8 mouse cellular contexts compared by ENCODE assay signal in genomic region chr13:109776116-109776515, GRCm38 (mm10).
DNase-seq lines count a peak whose midpoint lies in the region; ATAC-seq and TF ChIP-seq lines count a peak whose summit lies in the region.

No protein-coding gene starts in this region.

- no peaks in the 10 kb centered on the region for H3K79me2 ChIP-seq in CH12.LX (replicated peaks; ENCODE audit: control insufficient read depth, extremely low read depth, insufficient read depth, poor library complexity, severe bottlenecking)

- no peak for TF ChIP-seq EP300 in CH12.LX (IDR thresholded peaks at IDR 0.05; ENCODE audit: low read length)
- TF ChIP-seq EP300 in heart, postnatal 0 days (IDR thresholded peaks at IDR 0.05; ENCODE audit: low read depth), result no peak

- no peak overlapping the region for H3K27ac ChIP-seq in CH12.LX (ENCODE audit: insufficient read depth, low read depth)
- H3K27ac ChIP-seq in forebrain, embryonic 12.5 days, result no peak overlapping the region
- H3K27ac ChIP-seq in heart, postnatal 0 days (ENCODE audit: low read depth), result peak overlapping the region; percentile 65
- H3K27ac ChIP-seq in liver, embryonic 16.5 days (ENCODE audit: low read length), result no peak overlapping the region
- H3K27ac ChIP-seq in neural tube, embryonic 13.5 days (replicated peaks), result 0 out of 2 replicates have a peak overlapping the region, but pooled peaks have one; percentile 14
- H3K27ac ChIP-seq in testis, adult 2 months (ENCODE audit: control insufficient read depth, insufficient read depth, low read depth, low read length), result 0 out of 2 replicates have a peak overlapping the region, but pooled peaks have one; percentile 9

- no peak overlapping the region for H3K4me3 ChIP-seq in CH12.LX (replicated peaks in 1 of 3; ENCODE audit: low read depth in 2 of 3, low read length in 2 of 3, poor library complexity in 1 of 3)
- 0 out of 2 replicates have a peak overlapping the region, but pooled peaks have one; percentile 8 for H3K4me3 ChIP-seq in forebrain, embryonic 12.5 days (replicated peaks)
- peak overlapping the region; percentile 38 for H3K4me3 ChIP-seq in heart, postnatal 0 days (ENCODE audit: low read depth, low read length)
- H3K4me3 ChIP-seq in liver, embryonic 16.5 days (ENCODE audit: low read depth, low read length), result peak overlapping the region; percentile 25
- H3K4me3 ChIP-seq in neural tube, embryonic 13.5 days, result peak overlapping the region; percentile 17; the same call in 1 of the 2 replicates
- H3K4me3 ChIP-seq in testis, adult 2 months (ENCODE audit: control insufficient read depth, low read depth, low read length), result peak overlapping the region; percentile 47

- H3K9me3 ChIP-seq in CH12.LX (replicated peaks; ENCODE audit: low read length), result peaks cover 73% of the 10 kb centered on the region
- no peaks in the 10 kb centered on the region for H3K9me3 ChIP-seq in forebrain, embryonic 12.5 days
- no peaks in the 10 kb centered on the region for H3K9me3 ChIP-seq in heart, postnatal 0 days (replicated peaks; ENCODE audit: control insufficient read depth, low read length)
- no peaks in the 10 kb centered on the region for H3K9me3 ChIP-seq in liver, embryonic 16.5 days (replicated peaks; ENCODE audit: control insufficient read depth, low read length)
- H3K9me3 ChIP-seq in neural tube, embryonic 13.5 days, result no peaks in the 10 kb centered on the region

- TF ChIP-seq RAD21 in CH12.LX (IDR thresholded peaks at IDR 0.05; ENCODE audit: low read depth, low read length), result no peak

- no peak overlapping the region for H3K4me2 ChIP-seq in CH12.LX (ENCODE audit: insufficient read depth, low read depth, poor library complexity, severe bottlenecking)
- peak overlapping the region; percentile 52 for H3K4me2 ChIP-seq in forebrain, embryonic 12.5 days
- peak overlapping the region; percentile 69 for H3K4me2 ChIP-seq in heart, postnatal 0 days (ENCODE audit: low read depth, low read length)
- peak overlapping the region; percentile 51 for H3K4me2 ChIP-seq in liver, embryonic 16.5 days (ENCODE audit: low read depth, low read length)
- peak overlapping the region; percentile 49 for H3K4me2 ChIP-seq in neural tube, embryonic 13.5 days

- no peak for TF ChIP-seq POLR2A in CH12.LX (IDR thresholded peaks at IDR 0.05; ENCODE audit: low read depth, low read length)
- no peak for TF ChIP-seq POLR2A in testis, adult 2 months (IDR thresholded peaks at IDR 0.05; ENCODE audit: control insufficient read depth, low read depth, low read length)

- in situ Hi-C loops in CH12.LX (cut with MboI; ENCODE audit: low pct_ligation_motif_present, low pct_unique_long_range_greater_than_20kb, low sequenced_read_pairs), result no loop called here

- dilution Hi-C loops in CH12.LX (cut with MboI; ENCODE audit: extremely low pct_ligation_motif_present, extremely low pct_unique_long_range_greater_than_20kb, low sequenced_read_pairs), result no loop called here

- no peak overlapping the region for H3K9ac ChIP-seq in CH12.LX (ENCODE audit: insufficient read depth, low read depth)
- H3K9ac ChIP-seq in forebrain, embryonic 12.5 days, result peak overlapping the region; percentile 21; the same call in 1 of the 2 replicates
- H3K9ac ChIP-seq in heart, postnatal 0 days (replicated peaks; ENCODE audit: low read depth, low read length), result peak overlapping the region; percentile 45; the same call in 1 of the 2 replicates
- no peak overlapping the region for H3K9ac ChIP-seq in liver, embryonic 16.5 days (ENCODE audit: low read depth, low read length)
- peak overlapping the region; percentile 60; the same call in 1 of the 2 replicates for H3K9ac ChIP-seq in neural tube, embryonic 13.5 days

- ATAC-seq in forebrain, embryonic 12.5 days (ENCODE audit: low FRiP score), result peak; percentile 87
- ATAC-seq in heart, postnatal 0 days (ENCODE audit: insufficient read depth, low read depth), result peak; percentile 95
- peak; percentile 94 for ATAC-seq in liver, embryonic 16.5 days (ENCODE audit: low read depth)
- ATAC-seq in neural tube, embryonic 13.5 days (ENCODE audit: low read depth), result peak; percentile 86

- H3K36me3 ChIP-seq in CH12.LX (replicated peaks in 1 of 2; ENCODE audit: control insufficient read depth in 1 of 2, insufficient read depth in 1 of 2, low read length in 1 of 2), result no peaks in the 10 kb centered on the region
- H3K36me3 ChIP-seq in forebrain, embryonic 12.5 days (replicated peaks), result no peaks in the 10 kb centered on the region
- H3K36me3 ChIP-seq in heart, postnatal 0 days (replicated peaks; ENCODE audit: control insufficient read depth, insufficient read depth, low read length), result 0 out of 2 replicates have a peak, but pooled peaks cover 2% of the 10 kb centered on the region
- peaks cover 3% of the 10 kb centered on the region; the same call in 1 of the 2 replicates for H3K36me3 ChIP-seq in liver, embryonic 16.5 days (ENCODE audit: control insufficient read depth, insufficient read depth)
- H3K36me3 ChIP-seq in neural tube, embryonic 13.5 days, result no peaks in the 10 kb centered on the region
- H3K36me3 ChIP-seq in testis, adult 2 months (ENCODE audit: control insufficient read depth, insufficient read depth, low read length), result no peaks in the 10 kb centered on the region

- DNase-seq in CH12.LX (ENCODE audit: extremely low read depth), result peak; percentile 7
- peak; percentile 97 for DNase-seq in c-Kit-positive CD71-positive TER-119-positive erythroid progenitor cells, embryonic 14.5 days (ENCODE audit: low spot score)
- DNase-seq in heart, postnatal 0 days (ENCODE audit: low spot score), result peak; percentile 96
- peak; percentile 93 to 94 for DNase-seq in kidney, postnatal 4 days

- H3K27me3 ChIP-seq in CH12.LX (replicated peaks), result no peaks in the 10 kb centered on the region
- no peaks in the 10 kb centered on the region for H3K27me3 ChIP-seq in forebrain, embryonic 12.5 days
- H3K27me3 ChIP-seq in heart, postnatal 0 days (ENCODE audit: control insufficient read depth, insufficient read depth, low read length), result no peaks in the 10 kb centered on the region
- no peaks in the 10 kb centered on the region for H3K27me3 ChIP-seq in liver, embryonic 16.5 days (ENCODE audit: control insufficient read depth, insufficient read depth, low read depth, low read length)
- no peaks in the 10 kb centered on the region for H3K27me3 ChIP-seq in neural tube, embryonic 13.5 days
- H3K27me3 ChIP-seq in testis, adult 2 months (ENCODE audit: control insufficient read depth, insufficient read depth, low read length), result no peaks in the 10 kb centered on the region

- TF ChIP-seq CTCF in CH12.LX (conservative IDR thresholded peaks at IDR 0.05 in 1 of 2, IDR thresholded peaks at IDR 0.05 in 1 of 2; ENCODE audit: low read depth in 2 of 2, low read length in 2 of 2), result peak in 1 of 2 experiments; percentile 30; a peak in 1 of 4 replicates
- TF ChIP-seq CTCF in heart, postnatal 0 days (IDR thresholded peaks at IDR 0.05; ENCODE audit: low read depth), result peak; percentile 98
- peak; percentile 85; the same call in 1 of the 2 replicates for TF ChIP-seq CTCF in testis, adult 2 months (IDR thresholded peaks at IDR 0.05; ENCODE audit: control insufficient read depth, insufficient read depth, insufficient replicate concordance, low read depth, low read length)

- 2% methylated on average over 11 of the region's 11 CpGs for WGBS in forebrain, embryonic 12.5 days
- 2% methylated on average over 11 of the region's 11 CpGs for WGBS in heart, postnatal 0 days
- 3% methylated on average over 11 of the region's 11 CpGs for WGBS in liver, embryonic 16.5 days (ENCODE audit: insufficient replicate concordance)
- WGBS in neural tube, embryonic 13.5 days, result 2% methylated on average over 11 of the region's 11 CpGs

- no peaks in the 10 kb centered on the region for H3K4me1 ChIP-seq in CH12.LX (ENCODE audit: control insufficient read depth in 1 of 2, insufficient read depth in 2 of 2)
- H3K4me1 ChIP-seq in forebrain, embryonic 12.5 days, result peaks cover 22% of the 10 kb centered on the region
- peaks cover 12% of the 10 kb centered on the region; the same call in 1 of the 2 replicates for H3K4me1 ChIP-seq in heart, postnatal 0 days (ENCODE audit: control insufficient read depth, insufficient read depth)
- H3K4me1 ChIP-seq in liver, embryonic 16.5 days (ENCODE audit: control insufficient read depth, low read depth, low read length), result peaks cover 10% of the 10 kb centered on the region
- H3K4me1 ChIP-seq in neural tube, embryonic 13.5 days (replicated peaks), result peaks cover 23% of the 10 kb centered on the region
- peaks cover 6% of the 10 kb centered on the region; the same call in 1 of the 2 replicates for H3K4me1 ChIP-seq in testis, adult 2 months (ENCODE audit: control insufficient read depth, insufficient read depth, low read length)

TF ChIP-seq in CH12.LX, 34 proteins besides CTCF, POLR2A, EP300 and RAD21:
- no peak for TF ChIP-seq SIN3A (IDR thresholded peaks at IDR 0.05; ENCODE audit: low read length)
- TF ChIP-seq PAX5 (IDR thresholded peaks at IDR 0.05; ENCODE audit: low read length), result no peak
- TF ChIP-seq KAT2A (IDR thresholded peaks at IDR 0.05; ENCODE audit: insufficient replicate concordance, low read length), result no peak
- no peak for TF ChIP-seq E2F4 (IDR thresholded peaks at IDR 0.05; ENCODE audit: insufficient replicate concordance, low read depth, low read length)
- TF ChIP-seq BHLHE40 (IDR thresholded peaks at IDR 0.05; ENCODE audit: low read depth, low read length), result no peak
- no peak for TF ChIP-seq CHD2 (IDR thresholded peaks at IDR 0.05; ENCODE audit: low read length)
- TF ChIP-seq JUN (IDR thresholded peaks at IDR 0.05; ENCODE audit: insufficient read depth, low read depth, low read length), result no peak
- no peak for TF ChIP-seq IRF4 (IDR thresholded peaks at IDR 0.05; ENCODE audit: low read depth, low read length)
- TF ChIP-seq MAX (IDR thresholded peaks at IDR 0.05; ENCODE audit: low read length), result no peak
- no peak for TF ChIP-seq CHD1 (IDR thresholded peaks at IDR 0.05; ENCODE audit: low read depth, low read length)
- no peak for TF ChIP-seq MAZ (IDR thresholded peaks at IDR 0.05; ENCODE audit: low read depth, low read length)
- no peak for TF ChIP-seq USF1 (IDR thresholded peaks at IDR 0.05; ENCODE audit: low read depth, low read length)
- TF ChIP-seq ZKSCAN1 (IDR thresholded peaks at IDR 0.05; ENCODE audit: borderline replicate concordance, low read depth, low read length), result no peak
- no peak for TF ChIP-seq MYC (IDR thresholded peaks at IDR 0.05; ENCODE audit: low read depth, low read length)
- TF ChIP-seq ZMIZ1 (IDR thresholded peaks at IDR 0.05; ENCODE audit: low read depth, low read length), result no peak
- no peak for TF ChIP-seq NRF1 (IDR thresholded peaks at IDR 0.05; ENCODE audit: low read depth, low read length)

Comparison
In these comparisons a context has a peak if more than half of its experiments do, and no peak if none do; other contexts are left out.
1. DNase-seq: peak in every context shown above with its lines; median percentile 97 in c-Kit-positive CD71-positive TER-119-positive erythroid progenitor cells, embryonic 14.5 days; 96 in heart, postnatal 0 days; 94 in kidney, postnatal 4 days; 7 in CH12.LX.
2. H3K27ac ChIP-seq: peak in heart, postnatal 0 days (single experiment), neural tube, embryonic 13.5 days (single experiment) and testis, adult 2 months (single experiment); none in CH12.LX (single experiment), forebrain, embryonic 12.5 days (single experiment) and liver, embryonic 16.5 days (single experiment).
3. H3K4me3 ChIP-seq: peak in forebrain, embryonic 12.5 days (single experiment), heart, postnatal 0 days (single experiment), liver, embryonic 16.5 days (single experiment), neural tube, embryonic 13.5 days (single experiment) and testis, adult 2 months (single experiment); none in CH12.LX (0 of 3).
4. H3K9ac ChIP-seq: peak in forebrain, embryonic 12.5 days (single experiment), heart, postnatal 0 days (single experiment) and neural tube, embryonic 13.5 days (single experiment); none in CH12.LX (single experiment) and liver, embryonic 16.5 days (single experiment).
5. Peak in every context shown above with its lines, with median percentiles within 50 percentile points of each other: ATAC-seq.